8 mouse cellular contexts compared by ENCODE assay signal in genomic region chr5:143464757-143465118, GRCm38 (mm10). TPM values are rescaled to one million over a fixed set of nuclear protein-coding genes. Genes with fewer than 3 reads are reported as not detected.
A peak's percentile ranks its signal among the peaks of the same experiment; 100 is the strongest.
DNase-seq lines count a peak whose midpoint lies in the region; ATAC-seq and TF ChIP-seq lines count a peak whose summit lies in the region.

No protein-coding gene starts in this region.

- H3K4me1 ChIP-seq in kidney, postnatal 0 days (replicated peaks; ENCODE audit: insufficient read depth, low read length) = 0 out of 2 replicates have a peak, but pooled peaks cover 7% of the 10 kb centered on the region
- peaks cover 17% of the 10 kb centered on the region for H3K4me1 ChIP-seq in embryonic facial prominence, embryonic 10.5 days
- 0 out of 2 replicates have a peak, but pooled peaks cover 13% of the 10 kb centered on the region for H3K4me1 ChIP-seq in intestine, embryonic 16.5 days (ENCODE audit: control insufficient read depth, insufficient read depth, low read length)
- 0 out of 2 replicates have a peak, but pooled peaks cover 3% of the 10 kb centered on the region for H3K4me1 ChIP-seq in midbrain, postnatal 0 days (ENCODE audit: insufficient read depth, low read length)

- H3K36me3 ChIP-seq in kidney, postnatal 0 days (ENCODE audit: insufficient read depth, low read length) = no peaks in the 10 kb centered on the region
- peaks cover 33% of the 10 kb centered on the region for H3K36me3 ChIP-seq in embryonic facial prominence, embryonic 10.5 days (replicated peaks)
- no peaks in the 10 kb centered on the region for H3K36me3 ChIP-seq in intestine, embryonic 16.5 days (ENCODE audit: control insufficient read depth, insufficient read depth, low read length)
- H3K36me3 ChIP-seq in midbrain, postnatal 0 days (ENCODE audit: insufficient read depth, low read length) = peaks cover 21% of the 10 kb centered on the region

- H3K27me3 ChIP-seq in kidney, postnatal 0 days (ENCODE audit: insufficient read depth, low read length) = no peaks in the 10 kb centered on the region
- H3K27me3 ChIP-seq in embryonic facial prominence, embryonic 10.5 days (replicated peaks; ENCODE audit: low read depth, poor library complexity, severe bottlenecking) = peaks cover 15% of the 10 kb centered on the region; the same call in 1 of the 2 replicates
- no peaks in the 10 kb centered on the region for H3K27me3 ChIP-seq in intestine, embryonic 16.5 days (replicated peaks; ENCODE audit: control insufficient read depth, insufficient read depth, low read length)
- H3K27me3 ChIP-seq in midbrain, postnatal 0 days (ENCODE audit: insufficient read depth, low read length) = no peaks in the 10 kb centered on the region

- H3K27ac ChIP-seq in kidney, postnatal 0 days = no peak overlapping the region
- H3K27ac ChIP-seq in embryonic facial prominence, embryonic 10.5 days (replicated peaks) = peak overlapping the region; percentile 83
- H3K27ac ChIP-seq in intestine, embryonic 16.5 days (ENCODE audit: low read length) = peak overlapping the region; percentile 17
- H3K27ac ChIP-seq in midbrain, postnatal 0 days (ENCODE audit: low read depth, low read length) = peak overlapping the region; percentile 75

- peak overlapping the region; percentile 66 for H3K4me3 ChIP-seq in kidney, postnatal 0 days (replicated peaks; ENCODE audit: low read depth, low read length)
- H3K4me3 ChIP-seq in embryonic facial prominence, embryonic 10.5 days = peak overlapping the region; percentile 83
- H3K4me3 ChIP-seq in intestine, embryonic 16.5 days (ENCODE audit: low read length) = peak overlapping the region; percentile 82
- H3K4me3 ChIP-seq in midbrain, postnatal 0 days (ENCODE audit: low read depth, low read length) = peak overlapping the region; percentile 80

- DNase-seq in kidney, postnatal 0 days (ENCODE audit: low spot score) = no peak
- DNase-seq in kidney, postnatal 4 days = no peak
- DNase-seq in embryonic facial prominence, embryonic 10.5 days (ENCODE audit: low spot score) = no peak
- no peak for DNase-seq in midbrain, postnatal 0 days (ENCODE audit: low spot score)
- no peak for DNase-seq in ovary, postnatal 36 days (ENCODE audit: low spot score)
- no peak for DNase-seq in urinary bladder, postnatal 14 days (ENCODE audit: low spot score)
- DNase-seq in cerebellum, postnatal 25 days = no peak

- no peak for TF ChIP-seq CTCF in kidney, postnatal 0 days (IDR thresholded peaks at IDR 0.05; ENCODE audit: low read depth)
- no peak for TF ChIP-seq CTCF in midbrain, postnatal 0 days (IDR thresholded peaks at IDR 0.05)

- H3K4me2 ChIP-seq in kidney, postnatal 0 days (ENCODE audit: low read length) = peak overlapping the region; percentile 97
- peak overlapping the region; percentile 79 for H3K4me2 ChIP-seq in intestine, embryonic 16.5 days (ENCODE audit: low read depth, low read length)
- peak overlapping the region; percentile 64 for H3K4me2 ChIP-seq in midbrain, postnatal 0 days (ENCODE audit: low read depth, low read length, poor library complexity, severe bottlenecking)

- WGBS in kidney, postnatal 0 days = under 1% methylated on average over 20 of the region's 20 CpGs
- WGBS in embryonic facial prominence, embryonic 10.5 days = under 1% methylated on average over 20 of the region's 20 CpGs
- 0% methylated on average over 20 of the region's 20 CpGs for WGBS in intestine, embryonic 16.5 days
- under 1% methylated on average over 20 of the region's 20 CpGs for WGBS in midbrain, postnatal 0 days

- ATAC-seq in kidney, postnatal 0 days (replicated peaks; ENCODE audit: low FRiP score, low read depth) = peak; percentile 46; the same call in 1 of the 2 replicates
- ATAC-seq in intestine, embryonic 16.5 days = peak; percentile 71
- ATAC-seq in midbrain, postnatal 0 days (ENCODE audit: low FRiP score) = no peak

- no peaks in the 10 kb centered on the region for H3K9me3 ChIP-seq in kidney, postnatal 0 days (replicated peaks; ENCODE audit: low read length)
- H3K9me3 ChIP-seq in embryonic facial prominence, embryonic 10.5 days = no peaks in the 10 kb centered on the region
- H3K9me3 ChIP-seq in intestine, embryonic 16.5 days (ENCODE audit: control insufficient read depth, low read length) = no peaks in the 10 kb centered on the region
- H3K9me3 ChIP-seq in midbrain, postnatal 0 days (ENCODE audit: low read length) = no peaks in the 10 kb centered on the region

- H3K9ac ChIP-seq in kidney, postnatal 0 days (ENCODE audit: low read depth, low read length) = peak overlapping the region; percentile 63
- H3K9ac ChIP-seq in intestine, embryonic 16.5 days (ENCODE audit: low read depth, low read length) = peak overlapping the region; percentile 86
- H3K9ac ChIP-seq in midbrain, postnatal 0 days (replicated peaks; ENCODE audit: low read length, poor library complexity, severe bottlenecking) = peak overlapping the region; percentile 75

RNA-seq across cellular contexts. Expression of gene Daglb, which starts 0.4 kb away (rescaled TPM):
- 4.9 and 5.2 TPM in 2 replicates for polyA plus RNA-seq in kidney, postnatal 0 days (2015; fragmentation: Nextera tagmentation; extraction: Ambion mirVana)
- polyA plus RNA-seq in embryonic facial prominence, embryonic 10.5 days (2016; fragmentation: Nextera tagmentation; extraction: Ambion mirVana) = 12.4 and 12.6 TPM in 2 replicates
- polyA plus RNA-seq in intestine, embryonic 16.5 days (2015; fragmentation: Nextera tagmentation; extraction: Ambion mirVana) = 16.2 and 18.5 TPM in 2 replicates
- total RNA-seq in midbrain, postnatal 0 days (2014; rRNA removed) = 24.6 and 25.6 TPM in 2 replicates
- polyA plus RNA-seq in midbrain, postnatal 0 days (2015; fragmentation: Nextera tagmentation; extraction: Ambion mirVana) = 21.3 and 22.8 TPM in 2 replicates
